Mouse (Mus musculus) spleen, adult 2 months (tissue): ENCODE results near the gene Ucp2.

Experiments
- CTCF ChIP-seq: fragments of 200-500 bp; IDR thresholded peaks from 2 replicates; pipeline ENCODE4 v1.5.1; 2011; ENCODE audit warnings: mild to moderate bottlenecking, inconsistent platforms; ENCODE audit not compliant: insufficient read depth, insufficient read length, insufficient replicate concordance; ENCODE audit errors: extremely low read depth
- POLR2A ChIP-seq: fragments of 200-500 bp; IDR thresholded peaks from 2 replicates; pipeline ENCODE4 v1.6.1; 2011; ENCODE audit warnings: low read depth, low read length, inconsistent platforms

DNA sequence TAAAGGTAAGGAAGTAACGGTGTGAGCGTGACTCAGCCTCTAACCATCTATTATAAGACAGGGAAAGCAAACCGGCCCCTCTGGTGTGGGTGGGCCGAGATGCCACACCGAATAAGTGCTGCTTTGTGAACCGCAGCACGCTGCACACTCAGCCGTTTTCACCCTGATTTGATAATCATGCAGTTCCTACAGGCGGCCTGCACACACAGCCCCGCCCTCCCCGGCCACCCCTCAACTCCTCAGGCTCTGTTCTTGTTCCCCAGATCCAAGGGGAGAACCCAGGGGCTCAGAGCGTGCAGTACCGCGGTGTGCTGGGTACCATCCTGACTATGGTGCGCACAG, 13.3 kb upstream of the Ucp2 start:
- no peak for TF ChIP-seq CTCF
- no peak for TF ChIP-seq POLR2A
